In genomic region chr1:68178580-68178979, GRCm38 (mm10) we compare ENCODE assay signal across 15 mouse cellular contexts.
DNase-seq lines count a peak whose midpoint lies in the region; ATAC-seq lines count a peak whose summit lies in the region.
"Had no signal": no experiment of that assay in that cellular context is flagged by ENCODE, and none has a peak within 500 bp of the region (broad histone marks: within the 10 kb centered on the region; RNA-seq: fewer than 3 reads in every experiment).

No protein-coding gene starts in this region.

- peaks cover 9% of the 10 kb centered on the region; the same call in 1 of the 2 replicates for H3K4me1 ChIP-seq in hindbrain, embryonic 15.5 days (replicated peaks)
- H3K4me1 ChIP-seq in neural tube, embryonic 15.5 days, result no peaks in the 10 kb centered on the region; the same call in 1 of the 2 replicates
- no peaks in the 10 kb centered on the region for H3K4me1 ChIP-seq in heart, embryonic 11.5 days (ENCODE audit: control insufficient read depth, insufficient read depth, low read length)
- H3K4me1 ChIP-seq: kidney, embryonic 15.5 days; liver, embryonic 12.5 days had no signal

- no peak overlapping the region for H3K9ac ChIP-seq in hindbrain, embryonic 15.5 days
- H3K9ac ChIP-seq in neural tube, embryonic 15.5 days (replicated peaks), result no peak overlapping the region
- H3K9ac ChIP-seq in heart, embryonic 11.5 days (ENCODE audit: low read depth, low read length), result no peak overlapping the region
- H3K9ac ChIP-seq: kidney, embryonic 15.5 days; liver, embryonic 12.5 days had no signal

- H3K27me3 ChIP-seq in hindbrain, embryonic 15.5 days, result no peaks in the 10 kb centered on the region
- H3K27me3 ChIP-seq in neural tube, embryonic 15.5 days (replicated peaks), result no peaks in the 10 kb centered on the region
- H3K27me3 ChIP-seq in heart, embryonic 11.5 days (ENCODE audit: control insufficient read depth, insufficient read depth, low read length), result no peaks in the 10 kb centered on the region
- H3K27me3 ChIP-seq: kidney, embryonic 15.5 days; liver, embryonic 12.5 days had no signal

- H3K4me2 ChIP-seq in hindbrain, embryonic 15.5 days, result no peak overlapping the region
- no peak overlapping the region for H3K4me2 ChIP-seq in neural tube, embryonic 15.5 days
- H3K4me2 ChIP-seq in heart, embryonic 11.5 days, result no peak overlapping the region
- H3K4me2 ChIP-seq: kidney, embryonic 15.5 days; liver, embryonic 12.5 days had no signal

- intact Hi-C loops in heart, postnatal 10 days (cut with DNase I), result no loop called here

- H3K27ac ChIP-seq in hindbrain, embryonic 15.5 days (replicated peaks), result peak overlapping the region; percentile 11; the same call in 1 of the 2 replicates
- no peak overlapping the region; the same call in 1 of the 2 replicates for H3K27ac ChIP-seq in neural tube, embryonic 15.5 days (replicated peaks)
- H3K27ac ChIP-seq in heart, embryonic 11.5 days (ENCODE audit: low read depth, low read length), result no peak overlapping the region
- H3K27ac ChIP-seq: kidney, embryonic 15.5 days; liver, embryonic 12.5 days had no signal

- H3K9me3 ChIP-seq in hindbrain, embryonic 15.5 days, result no peaks in the 10 kb centered on the region
- H3K9me3 ChIP-seq in neural tube, embryonic 15.5 days (replicated peaks), result no peaks in the 10 kb centered on the region
- no peaks in the 10 kb centered on the region for H3K9me3 ChIP-seq in heart, embryonic 11.5 days (replicated peaks; ENCODE audit: control insufficient read depth, low read length)
- H3K9me3 ChIP-seq: kidney, embryonic 15.5 days; liver, embryonic 12.5 days had no signal

- ATAC-seq in hindbrain, embryonic 15.5 days (ENCODE audit: low FRiP score, low read depth), result peak; percentile 90
- ATAC-seq in neural tube, embryonic 15.5 days (ENCODE audit: low FRiP score), result peak; percentile 57
- ATAC-seq in heart, embryonic 11.5 days (replicated peaks; ENCODE audit: insufficient number of reproducible peaks, low FRiP score, low TSS enrichment), result no peak
- ATAC-seq: liver, embryonic 12.5 days had no signal

- H3K36me3 ChIP-seq in hindbrain, embryonic 15.5 days, result no peaks in the 10 kb centered on the region
- no peaks in the 10 kb centered on the region for H3K36me3 ChIP-seq in neural tube, embryonic 15.5 days
- no peaks in the 10 kb centered on the region for H3K36me3 ChIP-seq in heart, embryonic 11.5 days (ENCODE audit: control insufficient read depth, insufficient read depth, low read length)
- H3K36me3 ChIP-seq: kidney, embryonic 15.5 days; liver, embryonic 12.5 days had no signal

- H3K4me3 ChIP-seq in hindbrain, embryonic 15.5 days, result no peak overlapping the region
- no peak overlapping the region for H3K4me3 ChIP-seq in neural tube, embryonic 15.5 days (replicated peaks)
- no peak overlapping the region for H3K4me3 ChIP-seq in heart, embryonic 11.5 days (ENCODE audit: low read depth, low read length)
- H3K4me3 ChIP-seq: kidney, embryonic 15.5 days; liver, embryonic 12.5 days had no signal

- peak; percentile 3 to 4 for DNase-seq in heart, postnatal 10 days
- no peak for DNase-seq in heart, postnatal 4 days
- DNase-seq in cerebellum, postnatal 14 days, result peak; percentile 72 to 85
- no peak for DNase-seq in thymus, postnatal 25 days
- no peak for DNase-seq in layer of hippocampus, postnatal 14 days (ENCODE audit: low spot score in 2 of 2)
- DNase-seq: adrenal gland, adult 2 months; B cell, adult 2 months; gastrocnemius, postnatal 36 days; lung, postnatal 4 days; right cerebral cortex, postnatal 4 days had no signal

- 6% methylated on average over 3 of the region's 3 CpGs for WGBS in hindbrain, embryonic 15.5 days
- 10% methylated on average over 3 of the region's 3 CpGs for WGBS in neural tube, embryonic 15.5 days
- WGBS in heart, embryonic 11.5 days (ENCODE audit: insufficient replicate concordance), result 37% methylated on average over 3 of the region's 3 CpGs

Comparison
In these comparisons a context has a peak if more than half of its experiments do, and no peak if none do; other contexts are left out.
1. DNase-seq: peak in heart, postnatal 10 days (2 of 2) and cerebellum, postnatal 14 days (2 of 2); none in heart, postnatal 4 days (single experiment), thymus, postnatal 25 days (single experiment) and layer of hippocampus, postnatal 14 days (0 of 2).